Mouse (Mus musculus): ENCODE results near the gene Fcgbp.
"Not testable (repeated sequence)": the region's sequence is repeated elsewhere in the genome, so short reads cannot be mapped to it uniquely, and the experiment has no call there.

DNA sequence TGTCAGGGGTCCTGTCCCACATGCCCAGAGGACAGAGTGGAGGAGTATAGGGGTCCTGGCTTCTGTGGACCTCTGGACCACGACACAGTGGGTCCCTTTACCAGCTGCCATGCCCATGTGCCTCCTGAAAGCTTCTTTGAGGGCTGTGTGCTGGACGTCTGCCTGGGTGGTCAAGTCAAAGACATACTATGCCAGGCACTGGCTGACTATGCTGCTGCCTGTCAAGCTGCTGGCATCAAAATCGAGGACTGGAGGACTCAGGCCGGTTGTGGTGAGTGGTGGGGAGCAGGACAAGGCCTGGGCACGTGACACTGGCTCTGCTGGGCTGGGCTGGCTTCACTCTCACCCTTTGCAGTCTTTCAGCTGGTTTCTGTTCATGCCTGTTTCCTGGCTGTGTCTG is 82.6 kb downstream of the Fcgbp start:
- TF ChIP-seq CTCF, EP300 (IDR thresholded peaks at IDR 0.05; ENCODE audit: low read depth): not testable (repeated sequence)

Measured in liver, postnatal 0 days (tissue).